Mouse (Mus musculus): ENCODE measurements around the gene Casc3. TPM values are rescaled to one million over a fixed set of nuclear protein-coding genes. Genes with fewer than 3 reads are reported as not detected.

Gene Casc3
- polyA plus RNA-seq, 1 experiment from 2014 or later: 50.2 TPM

GRCm38 (mm10) chr11:98767713-98768112 lies 37.0 kb upstream of the Casc3 start:
- Histone ChIP-seq H3K27me3 (no peaks in the 10 kb centered on the region), H3K36me3 (peaks cover 73% of the 10 kb centered on the region), H3K27ac (peak overlapping the region; percentile 88), H3K4me1 (replicated peaks) (peaks cover 52% of the 10 kb centered on the region), H3K9ac (peak overlapping the region; percentile 55; the same call in 1 of the 2 replicates), H3K9me3 (no peaks in the 10 kb centered on the region), H3K4me3 (no peak overlapping the region), H3K4me2 (peak overlapping the region; percentile 36)
- 20% methylated on average over 4 of the region's 4 CpGs for WGBS
- ATAC-seq (ENCODE audit: low FRiP score): no peak

GRCm38 (mm10) chr11:98768127-98769006 lies 36.3 kb upstream of the Casc3 start:
- H3K36me3 ChIP-seq: peaks cover 66% of the 10 kb centered on the region
- H3K4me1 ChIP-seq (replicated peaks): peaks cover 59% of the 10 kb centered on the region
- no peaks in the 10 kb centered on the region for H3K27me3 ChIP-seq
- ATAC-seq (ENCODE audit: low FRiP score): no peak
- H3K9me3 ChIP-seq: no peaks in the 10 kb centered on the region
- H3K4me3 ChIP-seq: no peak overlapping the region
- 18% methylated on average over 37 of the region's 39 CpGs for WGBS
- peak overlapping the region; percentile 55 for H3K9ac ChIP-seq
- peak overlapping the region; percentile 88 for H3K27ac ChIP-seq
- peak overlapping the region; percentile 36 for H3K4me2 ChIP-seq

DNA sequence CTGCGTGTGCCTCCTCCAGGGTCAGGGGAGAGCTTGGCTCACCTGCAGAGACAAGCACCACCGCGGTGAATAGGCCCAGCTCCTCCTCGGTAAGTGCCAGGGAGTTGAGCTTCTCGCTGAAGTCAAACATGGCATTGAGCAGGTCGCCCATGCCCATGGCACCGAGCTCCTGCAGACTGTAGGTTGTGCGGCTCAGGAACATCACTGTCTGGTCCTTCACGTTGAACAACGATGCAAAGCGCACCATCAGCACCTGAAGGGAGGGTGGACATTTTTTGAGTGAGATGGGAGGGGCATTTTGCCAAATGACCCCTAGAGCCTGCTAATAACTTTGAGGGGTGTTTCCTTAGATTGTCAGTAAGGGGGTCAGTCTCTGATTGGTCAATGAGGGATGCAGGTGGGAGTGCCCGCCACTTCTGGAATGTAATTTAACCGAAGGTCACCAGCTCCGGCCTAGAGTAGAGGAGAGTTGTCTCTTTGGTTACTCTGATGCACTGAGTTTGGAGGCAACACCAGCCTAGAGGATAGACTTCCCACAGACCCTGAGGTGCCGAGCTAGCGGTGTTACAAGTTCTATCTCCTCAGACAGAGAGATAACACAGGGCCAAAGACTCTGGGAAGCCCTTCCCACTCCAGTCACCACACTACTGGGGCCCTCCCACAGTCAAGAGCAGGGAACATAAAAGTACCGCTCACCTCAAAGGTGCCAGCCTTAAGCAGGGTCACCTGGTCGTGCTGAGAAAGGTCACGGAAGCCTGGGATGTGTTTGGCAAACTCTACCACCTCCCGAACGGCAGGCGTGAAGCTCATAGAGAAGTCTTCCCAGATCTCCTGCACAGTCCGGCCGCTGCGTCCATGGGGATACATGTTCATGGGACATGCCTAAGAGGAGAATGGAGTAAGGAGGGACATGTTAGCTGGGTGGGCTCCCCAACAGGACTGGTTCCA lies 35.4 kb upstream of the Casc3 start:
- Histone ChIP-seq H3K27ac (peak overlapping the region; percentile 88), H3K27me3 (no peaks in the 10 kb centered on the region), H3K4me2 (no peak overlapping the region), H3K36me3 (peaks cover 57% of the 10 kb centered on the region), H3K9me3 (no peaks in the 10 kb centered on the region), H3K4me1 (replicated peaks) (peaks cover 68% of the 10 kb centered on the region), H3K4me3 (no peak overlapping the region), H3K9ac (no peak overlapping the region)
- ATAC-seq (ENCODE audit: low FRiP score): no peak
- WGBS: 92% methylated on average over 25 of the region's 25 CpGs

DNA sequence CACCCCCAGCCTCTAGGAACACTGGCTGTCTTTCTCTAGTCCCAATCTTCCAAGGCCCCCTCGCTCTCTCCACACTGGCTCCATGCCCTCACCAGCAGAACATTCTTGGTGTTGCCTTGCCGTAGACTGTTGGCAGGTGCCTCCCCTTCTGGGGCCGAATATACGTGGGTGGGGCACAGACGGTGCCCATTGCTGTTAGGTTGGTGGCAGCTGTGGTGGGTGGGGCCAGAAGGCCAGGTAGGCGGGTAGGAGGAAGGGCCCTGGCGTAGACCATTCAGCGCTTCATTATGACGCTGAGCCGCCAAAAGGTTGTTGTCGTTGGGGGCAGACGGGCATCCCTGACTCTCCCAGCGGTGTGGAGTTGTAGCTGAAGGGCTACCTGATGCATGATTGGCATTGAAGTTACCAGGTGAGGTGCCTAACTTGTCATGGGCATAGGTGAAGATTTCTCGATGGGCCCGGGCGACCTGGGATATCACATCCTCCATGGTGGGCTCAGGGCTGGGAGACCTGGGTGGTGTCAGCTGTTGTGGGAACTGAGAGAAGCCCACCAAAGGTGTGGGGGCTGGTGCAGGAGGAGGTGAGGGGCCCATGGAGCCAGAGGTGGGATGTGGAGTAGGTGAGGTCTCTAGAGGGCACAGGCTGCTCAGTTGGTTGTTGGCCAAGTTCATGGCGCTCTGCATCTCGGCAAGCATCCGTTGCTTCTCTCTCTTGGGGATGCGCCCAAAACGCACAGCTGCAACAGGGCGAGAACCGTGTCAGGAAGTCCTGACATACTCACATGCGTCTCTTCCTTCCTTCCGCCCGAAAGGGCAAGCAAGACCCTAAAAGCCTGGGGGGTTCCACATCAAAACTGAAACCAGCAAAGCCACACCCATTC lies 34.4 kb upstream of the Casc3 start:
- WGBS: 93% methylated on average over 26 of the region's 26 CpGs
- Histone ChIP-seq H3K4me1 (replicated peaks) (peaks cover 68% of the 10 kb centered on the region), H3K4me2 (no peak overlapping the region), H3K27me3 (no peaks in the 10 kb centered on the region), H3K9ac (no peak overlapping the region), H3K27ac (no peak overlapping the region), H3K36me3 (peaks cover 48% of the 10 kb centered on the region), H3K9me3 (no peaks in the 10 kb centered on the region), H3K4me3 (no peak overlapping the region)
- no peak for ATAC-seq (ENCODE audit: low FRiP score)

DNA sequence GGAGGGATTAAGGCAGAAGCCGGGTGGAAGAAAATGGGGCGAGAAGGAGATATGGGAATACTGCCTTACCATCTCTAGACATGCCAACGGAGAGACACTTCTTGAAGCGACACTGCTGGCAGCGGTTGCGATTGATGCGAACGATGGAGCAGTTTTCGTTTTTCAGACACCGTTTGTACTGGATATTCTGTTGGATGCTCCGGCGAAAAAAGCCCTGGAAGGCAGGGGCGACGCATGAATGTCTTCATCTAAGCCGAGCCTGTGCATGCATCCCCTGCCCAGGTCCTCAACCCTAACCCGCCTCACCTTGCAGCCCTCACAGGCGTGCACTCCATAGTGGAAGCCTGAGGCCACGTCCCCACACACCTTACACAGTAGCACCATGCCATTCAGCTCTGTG lies 33.6 kb upstream of the Casc3 start:
- no peaks in the 10 kb centered on the region for H3K9me3 ChIP-seq
- H3K27me3 ChIP-seq: no peaks in the 10 kb centered on the region
- 97% methylated on average over 18 of the region's 18 CpGs for WGBS
- no peak for ATAC-seq (ENCODE audit: low FRiP score)
- H3K36me3 ChIP-seq: peaks cover 41% of the 10 kb centered on the region
- no peak overlapping the region for H3K4me2 ChIP-seq
- no peak overlapping the region for H3K9ac ChIP-seq
- H3K27ac ChIP-seq: no peak overlapping the region
- H3K4me3 ChIP-seq: no peak overlapping the region
- H3K4me1 ChIP-seq (replicated peaks): peaks cover 68% of the 10 kb centered on the region

GRCm38 (mm10) chr11:98771844-98772525 lies 32.7 kb upstream of the Casc3 start:
- Histone ChIP-seq H3K27ac (no peak overlapping the region), H3K4me1 (replicated peaks) (peaks cover 68% of the 10 kb centered on the region), H3K4me2 (no peak overlapping the region), H3K36me3 (peaks cover 39% of the 10 kb centered on the region), H3K9me3 (no peaks in the 10 kb centered on the region), H3K27me3 (no peaks in the 10 kb centered on the region), H3K4me3 (no peak overlapping the region), H3K9ac (no peak overlapping the region)
- no peak for ATAC-seq (ENCODE audit: low FRiP score)
- 95% methylated on average over 11 of the region's 11 CpGs for WGBS

- Histone ChIP-seq H3K27ac (no peak overlapping the region; the same call in 1 of the 2 replicates), H3K27me3 (no peaks in the 10 kb centered on the region), H3K36me3 (peaks cover 39% of the 10 kb centered on the region), H3K4me3 (no peak overlapping the region), H3K4me1 (replicated peaks) (peaks cover 64% of the 10 kb centered on the region), H3K9me3 (no peaks in the 10 kb centered on the region), H3K9ac (no peak overlapping the region), H3K4me2 (no peak overlapping the region)
- 85% methylated on average over 8 of the region's 8 CpGs for WGBS
- ATAC-seq (ENCODE audit: low FRiP score): no peak
These were observed 32.0 kb upstream of the Casc3 start for GRCm38 (mm10) chr11:98772667-98773171.

- Histone ChIP-seq H3K4me2 (peak overlapping the region; percentile 79), H3K4me3 (peak overlapping the region; percentile 44), H3K27ac (no peak overlapping the region), H3K9ac (peak overlapping the region; percentile 66), H3K4me1 (replicated peaks) (peaks cover 54% of the 10 kb centered on the region), H3K27me3 (no peaks in the 10 kb centered on the region), H3K36me3 (peaks cover 31% of the 10 kb centered on the region), H3K9me3 (no peaks in the 10 kb centered on the region)
- WGBS: under 1% methylated on average over 32 of the region's 37 CpGs
- peak; percentile 63 for ATAC-seq (ENCODE audit: low FRiP score)
These were observed 30.9 kb upstream of the Casc3 start for GRCm38 (mm10) chr11:98773635-98774295.

DNA sequence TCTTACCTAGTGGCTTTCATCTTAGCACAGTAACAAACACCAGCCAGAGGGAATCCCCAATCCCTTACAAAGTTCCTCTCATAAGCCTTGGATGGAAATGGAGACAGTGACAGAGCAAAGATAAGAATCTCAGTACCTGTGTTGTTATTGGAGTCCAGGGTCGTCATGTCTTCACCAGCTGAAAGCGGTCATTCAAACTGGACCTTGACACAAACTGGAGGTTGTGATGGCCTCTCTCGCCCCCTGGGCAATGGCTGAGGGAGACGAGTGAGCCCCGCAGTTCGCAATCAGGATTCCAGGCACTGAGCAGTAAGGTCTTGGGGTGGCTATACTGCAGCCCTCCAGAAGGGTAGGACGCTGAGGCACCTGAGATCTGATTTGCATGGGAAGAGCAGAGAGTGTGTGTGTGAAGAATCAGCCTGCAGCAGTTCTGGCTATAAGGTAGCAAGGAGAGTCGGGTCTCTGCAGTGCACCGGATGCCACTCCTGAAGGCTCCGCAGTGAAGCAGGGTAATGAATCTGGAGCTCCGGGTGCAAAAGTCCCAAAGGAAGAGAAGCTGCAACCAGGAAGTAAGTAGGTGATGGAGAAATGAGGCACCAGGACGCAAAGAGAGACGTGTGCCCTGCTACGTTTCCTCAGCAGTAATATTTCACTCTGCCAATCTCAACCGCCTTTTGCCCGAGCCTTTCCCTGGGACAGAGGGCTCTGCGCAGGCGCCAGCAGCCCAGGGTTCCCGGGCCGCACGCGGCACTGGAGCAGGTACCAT lies 29.9 kb upstream of the Casc3 start, which contains the start of gene Nr1d1:
Gene Nr1d1 (minus strand): TSS at position 752 of the 766 bp plus-strand sequence.
- Histone ChIP-seq H3K36me3 (peaks cover 21% of the 10 kb centered on the region), H3K4me3 (peak within 1 kb of the TSS; percentile 44), H3K4me2 (peak within 1 kb of the TSS; percentile 79), H3K27me3 (no peaks in the 10 kb centered on the region), H3K27ac (peak within 1 kb of the TSS; percentile 71), H3K9ac (peak within 1 kb of the TSS; percentile 66), H3K9me3 (no peaks in the 10 kb centered on the region), H3K4me1 (replicated peaks) (peaks cover 48% of the 10 kb centered on the region)
- 1% methylated on average over 22 of the region's 22 CpGs for WGBS
- ATAC-seq (ENCODE audit: low FRiP score): peak; percentile 41
